Mouse (Mus musculus) testis, adult 10 weeks (tissue): ENCODE data around the gene Kremen2. TPM values are rescaled to one million over a fixed set of nuclear protein-coding genes. Genes with fewer than 3 reads are reported as not detected.

ENCODE experiments used
- polyA plus RNA-seq: library from polyadenylated mRNA; stranded (reverse); fragments of 350-450 nt; fragmentation: Illumina TruSeq; extraction: RNeasy Lipid Tissue Mini Kit (QIAGEN cat#74804); gene quantifications from one replicate; pipeline ENCODE4 v1.2.3, GENCODE M21; 2014; ENCODE audit warnings: low read depth, low replicate concordance

The Kremen2 gene
- polyA plus RNA-seq: not detected

GRCm38 (mm10) chr17:23745301-23746251 lies at the start of gene Kremen2:
Gene Kremen2 (minus strand): TSS chr17:23745833.

GRCm38 (mm10) chr17:23790269-23791078 lies 44.8 kb upstream of the Kremen2 start, which contains the start of gene Srrm2:
Gene Srrm2 (plus strand): TSS chr17:23790532.

GRCm38 (mm10) chr17:23785561-23786471 lies 40.2 kb upstream of the Kremen2 start, which contains the start of gene Flywch2:
Gene Flywch2 (minus strand): TSS chr17:23786081.

GRCm38 (mm10) chr17:23771284-23772218 lies 25.9 kb upstream of the Kremen2 start, which contains the start of gene Flywch1:
Gene Flywch1 (minus strand): TSS chr17:23771602.

GRCm38 (mm10) chr17:23740598-23741021 lies 5.0 kb downstream of the Kremen2 start, which contains the start of gene Paqr4:
Gene Paqr4 (minus strand): TSS chr17:23740867.

DNA sequence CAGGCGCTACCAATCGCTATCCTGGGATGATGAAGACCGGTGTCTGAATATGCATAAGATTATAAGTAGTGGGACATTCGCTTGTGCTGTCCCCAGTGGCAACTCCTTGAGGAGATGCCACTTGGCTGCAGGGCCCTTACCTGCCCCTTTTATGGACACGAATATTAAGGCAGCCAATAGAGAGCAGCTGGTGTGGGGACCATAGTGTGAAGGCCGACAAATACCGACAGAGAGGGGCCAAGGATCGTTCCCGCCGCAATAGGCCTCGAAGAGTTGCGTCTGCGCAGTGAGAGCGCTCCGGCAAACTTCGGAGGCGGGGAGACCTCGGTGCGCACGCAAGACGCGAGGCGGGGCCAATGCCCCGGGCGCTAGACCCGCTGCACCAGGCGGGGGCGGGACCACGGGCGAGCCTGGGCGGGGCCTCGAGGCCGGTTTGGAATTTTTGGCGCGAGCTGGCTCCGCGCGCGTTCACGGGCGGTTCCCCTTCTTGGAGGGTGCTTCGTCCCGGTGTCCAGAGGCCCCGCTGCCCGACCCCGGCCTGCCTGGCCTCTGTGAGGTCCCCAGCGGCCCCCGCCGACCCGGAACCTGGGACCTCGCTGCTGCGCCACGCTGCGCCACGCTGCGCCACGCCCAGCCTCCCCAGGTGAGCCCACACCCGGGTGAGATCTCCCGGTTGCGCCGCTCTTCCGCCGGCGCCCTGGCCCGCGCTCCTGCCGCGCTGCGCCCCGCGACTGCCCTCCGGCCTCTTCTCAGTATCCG lies 19.5 kb downstream of the Kremen2 start, which contains the start of gene Pkmyt1:
Gene Pkmyt1 (plus strand): TSS at position 338 of the 759 bp plus-strand sequence.

GRCm38 (mm10) chr17:23722376-23723125 lies 23.1 kb downstream of the Kremen2 start, which contains the start of gene 1520401A03Rik:
Gene 1520401A03Rik (minus strand): TSS chr17:23722783.

Other genes with a start within 250 kb of the Kremen2 start
- 0.14 TPM for gene Zfp213, start 181.6 kb downstream of the Kremen2 start, polyA plus RNA-seq
- 2.5 TPM for gene Zfp13, start 146.3 kb downstream of the Kremen2 start, polyA plus RNA-seq
- gene Zscan10, start 145.0 kb downstream of the Kremen2 start, polyA plus RNA-seq: 0.41 TPM
- 0.14 TPM for gene Mmp25, start 100.6 kb downstream of the Kremen2 start, polyA plus RNA-seq
- gene Bicdl2, start 85.3 kb downstream of the Kremen2 start, polyA plus RNA-seq: not detected
- 3.5 TPM for gene Hcfc1r1, start 72.2 kb downstream of the Kremen2 start, polyA plus RNA-seq
- gene Thoc6, start 72.0 kb downstream of the Kremen2 start, polyA plus RNA-seq: 1.3 TPM
- gene Tnfrsf12a, start 68.4 kb downstream of the Kremen2 start, polyA plus RNA-seq: not detected
- gene Cldn6, start 66.6 kb downstream of the Kremen2 start, polyA plus RNA-seq: not detected
- not detected for gene Cldn9, start 61.8 kb downstream of the Kremen2 start, polyA plus RNA-seq
- gene 1520401A03Rik, start 23.1 kb downstream of the Kremen2 start, polyA plus RNA-seq: 0.87 TPM
- gene Pkmyt1, start 19.5 kb downstream of the Kremen2 start, polyA plus RNA-seq: 1.9 TPM
- not detected for gene Paqr4, start 5.0 kb downstream of the Kremen2 start, polyA plus RNA-seq
- 7.3 TPM for gene Flywch1, start 25.8 kb upstream of the Kremen2 start, polyA plus RNA-seq
- 1.9 TPM for gene Flywch2, start 40.2 kb upstream of the Kremen2 start, polyA plus RNA-seq
- 89.6 TPM for gene Srrm2, start 44.7 kb upstream of the Kremen2 start, polyA plus RNA-seq
- 40.8 TPM for gene Elob, start 83.3 kb upstream of the Kremen2 start, polyA plus RNA-seq
- not detected for gene Prss33, start 90.2 kb upstream of the Kremen2 start, polyA plus RNA-seq
- gene Prss32, start 98.0 kb upstream of the Kremen2 start, polyA plus RNA-seq: not detected
- gene Prss41, start 98.3 kb upstream of the Kremen2 start, polyA plus RNA-seq: 2.3 TPM
- gene Prss21, start 122.2 kb upstream of the Kremen2 start, polyA plus RNA-seq: 34.8 TPM
- not detected for gene Dcpp1, start 135.0 kb upstream of the Kremen2 start, polyA plus RNA-seq
- not detected for gene Dcpp2, start 135.0 kb upstream of the Kremen2 start, polyA plus RNA-seq
- gene Dcpp3, start 171.6 kb upstream of the Kremen2 start, polyA plus RNA-seq: not detected
- gene Sbp, start 195.8 kb upstream of the Kremen2 start, polyA plus RNA-seq: not detected
- not detected for gene Sbpl, start 209.4 kb upstream of the Kremen2 start, polyA plus RNA-seq
- not detected for gene Prss30, start 234.7 kb upstream of the Kremen2 start, polyA plus RNA-seq